Mouse (Mus musculus) liver, postnatal 0 days (tissue): ENCODE data around the gene Herpud1.

Experiments
- CTCF ChIP-seq: sonication (generic); IDR thresholded peaks from 2 replicates; pipeline ENCODE4 v1.5.1; 2016; ENCODE audit warnings: antibody characterized with exemption, low read depth
- EP300 ChIP-seq: IDR thresholded peaks from 2 replicates; pipeline ENCODE4 v1.6.1; 2016; ENCODE audit warnings: antibody characterized with exemption, low read depth, mild to moderate bottlenecking

- TF ChIP-seq CTCF (no peak), EP300 (no peak)
Measured at GRCm38 (mm10) chr8:94439691-94440090, 53.5 kb downstream of the Herpud1 start.
